In genomic region chr11:55015831-55016241, GRCm38 (mm10) we compare ENCODE assay signal across 8 mouse cellular contexts. TPM values are rescaled to one million over a fixed set of nuclear protein-coding genes. Genes with fewer than 3 reads are reported as not detected.
DNase-seq lines count a peak whose midpoint lies in the region; ATAC-seq lines count a peak whose summit lies in the region.

No protein-coding gene starts in this region.

- peak overlapping the region; percentile 87 for H3K27ac ChIP-seq in heart, embryonic 16.5 days (ENCODE audit: low read length)
- H3K27ac ChIP-seq in stomach, embryonic 16.5 days (ENCODE audit: low read length): no peak overlapping the region

- H3K9ac ChIP-seq in heart, embryonic 16.5 days (ENCODE audit: low read length): peak overlapping the region; percentile 42
- no peak overlapping the region for H3K9ac ChIP-seq in stomach, embryonic 16.5 days (ENCODE audit: low read length)

- peaks cover 60% of the 10 kb centered on the region for H3K4me1 ChIP-seq in heart, embryonic 16.5 days (ENCODE audit: control insufficient read depth, insufficient read depth, low read length)
- peaks cover 12% of the 10 kb centered on the region; the same call in 1 of the 2 replicates for H3K4me1 ChIP-seq in stomach, embryonic 16.5 days (ENCODE audit: control insufficient read depth, insufficient read depth, low read length)

- no peaks in the 10 kb centered on the region for H3K27me3 ChIP-seq in heart, embryonic 16.5 days (ENCODE audit: control insufficient read depth, insufficient read depth, low read length)
- no peaks in the 10 kb centered on the region for H3K27me3 ChIP-seq in stomach, embryonic 16.5 days (ENCODE audit: control insufficient read depth, insufficient read depth, low read length)

- H3K4me3 ChIP-seq in heart, embryonic 16.5 days (ENCODE audit: low read length): no peak overlapping the region
- no peak overlapping the region for H3K4me3 ChIP-seq in stomach, embryonic 16.5 days (replicated peaks; ENCODE audit: low read length)

- H3K36me3 ChIP-seq in heart, embryonic 16.5 days (ENCODE audit: control insufficient read depth, insufficient read depth): peaks cover 56% of the 10 kb centered on the region
- peaks cover 19% of the 10 kb centered on the region for H3K36me3 ChIP-seq in stomach, embryonic 16.5 days (ENCODE audit: control insufficient read depth, insufficient read depth, low read length)

- no peaks in the 10 kb centered on the region for H3K9me3 ChIP-seq in heart, embryonic 16.5 days (replicated peaks; ENCODE audit: control insufficient read depth, low read length)
- H3K9me3 ChIP-seq in stomach, embryonic 16.5 days (replicated peaks; ENCODE audit: control insufficient read depth, low read length): no peaks in the 10 kb centered on the region

- WGBS in heart, embryonic 16.5 days: 24% methylated on average over 9 of the region's 9 CpGs
- WGBS in stomach, embryonic 16.5 days: 68% methylated on average over 9 of the region's 9 CpGs

- DNase-seq in frontal cortex, postnatal 36 days (ENCODE audit: low spot score in 2 of 2): no peak
- DNase-seq in Muller cell, postnatal 12 days (ENCODE audit: inconsistent ontology term): peak; percentile 70
- DNase-seq in cerebellum, postnatal 36 days: peak; percentile 71 to 74
- peak; percentile 45 to 67 for DNase-seq in layer of hippocampus, postnatal 14 days (ENCODE audit: low spot score in 2 of 2)
- no peak for DNase-seq in urinary bladder, adult 2 months (ENCODE audit: low spot score)

- peak overlapping the region; percentile 11; the same call in 1 of the 2 replicates for H3K4me2 ChIP-seq in heart, embryonic 16.5 days (ENCODE audit: low read depth, low read length)
- H3K4me2 ChIP-seq in stomach, embryonic 16.5 days (ENCODE audit: low read depth, low read length): no peak overlapping the region

- ATAC-seq in frontal cortex, adult (ENCODE audit: low TSS enrichment): peak; percentile 29
- ATAC-seq in heart, embryonic 16.5 days (replicated peaks; ENCODE audit: extremely low read depth, insufficient read depth, low FRiP score): peak; percentile 86
- peak; percentile 30; the same call in 1 of the 2 replicates for ATAC-seq in stomach, embryonic 16.5 days (ENCODE audit: insufficient read depth, low FRiP score)

RNA-seq across cellular contexts. Expression of gene Anxa6, which starts 17.4 kb away (rescaled TPM):
- 340 and 364 TPM in 2 replicates for polyA plus RNA-seq in heart, embryonic 16.5 days (2015; fragmentation: Nextera tagmentation; extraction: Ambion mirVana)
- total RNA-seq in layer of hippocampus, postnatal 14 days (2021): 10 to 100 TPM; 90.3 to 93.8 TPM
- polyA plus RNA-seq in stomach, embryonic 16.5 days (2015; fragmentation: Nextera tagmentation; extraction: Ambion mirVana): 364 and 365 TPM in 2 replicates
- polyA plus RNA-seq in urinary bladder, adult 2 months (2012; rRNA removed): 204 and 234 TPM in 2 replicates

RNA-seq across cellular contexts. Expression of gene Tnip1, which starts 53.1 kb away (rescaled TPM):
- 20.0 and 24.7 TPM in 2 replicates for polyA plus RNA-seq in heart, embryonic 16.5 days (2015; fragmentation: Nextera tagmentation; extraction: Ambion mirVana)
- total RNA-seq in layer of hippocampus, postnatal 14 days (2021): 10 to 100 TPM; 34.3 to 34.4 TPM
- 21.3 and 23.1 TPM in 2 replicates for polyA plus RNA-seq in stomach, embryonic 16.5 days (2015; fragmentation: Nextera tagmentation; extraction: Ambion mirVana)
- polyA plus RNA-seq in urinary bladder, adult 2 months (2012; rRNA removed): 19.5 and 25.0 TPM in 2 replicates

Comparison
In these comparisons a context has a peak if more than half of its experiments do, and no peak if none do; other contexts are left out.
1. ATAC-seq: peak in every context shown above with its lines; median percentile 86 in heart, embryonic 16.5 days; 30 in stomach, embryonic 16.5 days; 29 in frontal cortex, adult.
2. DNase-seq: peak in Muller cell, postnatal 12 days (single experiment), cerebellum, postnatal 36 days (2 of 2) and layer of hippocampus, postnatal 14 days (2 of 2); none in frontal cortex, postnatal 36 days (0 of 2) and urinary bladder, adult 2 months (single experiment).